Mouse (Mus musculus) megakaryocyte, embryonic 14.5 days (primary cell): Measurements from ENCODE around the gene Lrba.

Experiments used
- FLI1 ChIP-seq: IDR thresholded peaks from 2 replicates; pipeline ENCODE4 v1.6.1; 2012; ENCODE audit warnings: low read length, inconsistent platforms, mixed read lengths
- GATA1 ChIP-seq: IDR thresholded peaks from 3 replicates; pipeline ENCODE4 v1.6.1; 2012; ENCODE audit warnings: mixed read lengths, low read length, inconsistent platforms, borderline replicate concordance

DNA sequence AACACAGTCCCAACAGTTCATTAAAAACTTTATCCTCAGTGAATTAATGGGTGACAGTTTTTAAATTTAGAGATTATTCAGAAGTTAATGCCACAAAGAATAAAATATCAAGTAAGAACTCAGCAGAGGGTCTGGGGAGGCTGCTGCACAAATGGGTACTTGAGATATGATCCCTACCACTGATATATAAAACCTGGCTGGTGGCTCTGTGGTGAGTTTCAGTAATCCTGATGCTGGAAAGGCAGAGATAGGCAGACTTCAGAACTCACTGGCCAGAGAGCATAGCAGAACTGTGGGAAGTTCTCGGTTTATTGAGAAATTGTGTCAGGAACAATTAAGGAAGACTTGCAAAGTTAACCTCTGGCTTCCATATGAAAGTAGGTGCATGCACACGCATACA is 199.3 kb downstream of the Lrba start:
- TF ChIP-seq GATA1 (no peak), FLI1 (no peak)
